Mouse (Mus musculus) CD4-positive, CD25-positive, alpha-beta regulatory T cell, adult 2 months (primary cell): Measurements from ENCODE around the gene Krtap12-1.
A peak's percentile ranks its signal among the peaks of the same experiment; 100 is the strongest.
"Not testable (repeated sequence)": the region's sequence is repeated elsewhere in the genome, so short reads cannot be mapped to it uniquely, and the experiment has no call there.

Experiments used
- DNase-seq: peaks from one replicate; pipeline ENCODE4 v3.0.0-alpha.2; 2012; ENCODE audit warnings: low read depth, low spot score

Gene Krtap12-1

DNA sequence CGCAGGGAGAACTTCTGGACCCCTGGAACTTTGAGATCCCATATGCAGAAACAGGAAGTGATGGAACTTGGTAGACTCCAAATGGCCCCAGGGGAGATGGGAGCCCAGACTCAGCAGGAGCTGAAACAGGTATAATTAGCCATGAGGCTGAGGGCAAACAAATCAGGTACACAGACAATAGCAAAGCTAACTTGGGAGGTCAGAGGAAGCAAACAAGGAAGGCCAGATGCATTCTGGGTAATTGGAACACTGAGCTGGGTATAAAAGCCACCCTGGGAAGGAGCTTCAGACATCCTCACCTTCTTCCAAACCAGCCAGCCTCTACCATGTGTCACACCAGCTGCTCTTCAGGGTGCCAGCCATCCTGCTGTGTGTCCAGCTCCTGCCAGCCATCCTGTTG is at the start of gene Krtap12-1:
TSS of gene Krtap12-1 (plus strand) at position 301 of the 400 bp plus-strand sequence.
- not testable (repeated sequence) for DNase-seq

DNA sequence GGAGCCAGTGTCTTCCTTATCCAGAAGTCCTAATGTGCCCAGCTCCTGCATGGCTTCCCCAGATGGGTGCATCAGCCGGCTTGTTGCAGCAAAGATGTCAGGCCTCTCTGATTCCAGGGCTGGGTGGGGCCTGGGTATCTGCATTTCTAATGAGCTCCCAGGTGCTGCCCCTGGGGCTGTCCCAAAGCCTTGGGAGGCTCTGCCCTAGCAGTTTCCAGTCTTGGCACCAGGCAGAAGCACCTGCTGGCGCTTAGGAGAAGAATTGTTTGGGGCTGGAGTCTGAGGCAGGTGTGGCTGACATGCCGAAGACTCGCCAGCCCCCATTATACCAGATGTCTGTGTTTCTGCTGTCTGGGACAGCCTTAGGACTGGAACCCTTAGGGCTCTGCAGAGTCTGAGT is 49.7 kb upstream of the Krtap12-1 start:
- no peak for DNase-seq

DNA sequence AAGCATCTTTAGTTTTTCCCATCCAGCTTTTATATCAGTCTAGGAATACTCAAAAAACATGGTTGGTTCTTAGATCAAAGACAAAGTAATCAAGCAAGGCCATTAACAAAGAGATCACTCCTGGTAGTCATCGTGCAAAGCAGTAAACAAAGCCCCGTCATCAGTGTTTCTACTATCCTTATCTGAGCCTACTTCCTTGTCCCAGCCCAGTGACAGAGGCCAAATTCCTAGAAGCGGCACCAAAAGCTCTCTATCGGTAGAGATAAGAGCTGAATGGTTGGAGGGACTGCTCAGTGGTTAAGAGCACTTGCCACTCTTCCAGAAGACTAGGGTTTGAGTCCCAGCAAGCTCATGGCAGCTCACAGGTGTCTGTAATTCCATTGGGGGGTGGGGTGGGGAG is 48.9 kb upstream of the Krtap12-1 start:
- no peak for DNase-seq

DNA sequence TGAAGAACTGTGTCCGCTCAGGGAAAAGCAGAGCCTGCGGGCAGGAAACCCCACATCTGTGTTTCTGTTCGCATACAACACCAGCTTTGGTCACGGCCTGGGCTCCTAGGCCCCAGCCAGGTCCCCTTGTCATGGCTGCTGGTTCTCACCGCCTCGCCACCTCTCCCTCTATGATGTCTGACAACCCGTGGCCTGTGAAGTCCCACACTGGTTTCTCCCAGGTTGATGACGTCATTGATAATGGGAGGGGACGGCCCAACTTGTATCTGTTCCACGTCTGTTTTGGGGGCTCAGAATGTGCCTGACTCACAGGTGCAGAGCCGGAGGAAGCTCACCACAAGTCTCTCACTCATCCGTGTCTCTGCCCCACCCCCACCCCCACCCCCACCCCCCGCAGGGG is 46.6 kb upstream of the Krtap12-1 start:
- peak; percentile 13 for DNase-seq

DNA sequence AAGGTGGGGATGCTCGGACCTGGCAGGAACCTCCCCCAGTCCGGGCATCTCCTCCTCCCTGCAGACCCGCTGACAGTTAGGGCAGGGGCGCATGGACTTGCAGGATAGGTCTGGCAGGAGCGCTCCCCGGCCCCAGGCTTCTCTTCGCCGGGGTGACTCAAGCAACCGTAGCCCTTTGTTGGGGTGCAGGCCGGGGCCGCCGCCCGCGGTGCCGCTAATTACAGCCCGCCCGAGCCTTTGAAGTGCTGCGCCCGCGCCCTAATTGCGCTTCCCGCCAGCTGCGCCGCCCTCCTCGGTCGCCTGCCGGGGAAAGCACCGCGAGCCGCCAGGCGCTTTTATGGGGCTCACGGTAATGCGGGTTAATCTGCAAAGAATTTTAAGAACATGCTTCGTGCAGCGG is 42.8 kb upstream of the Krtap12-1 start:
- DNase-seq, result peak; percentile 39

DNA sequence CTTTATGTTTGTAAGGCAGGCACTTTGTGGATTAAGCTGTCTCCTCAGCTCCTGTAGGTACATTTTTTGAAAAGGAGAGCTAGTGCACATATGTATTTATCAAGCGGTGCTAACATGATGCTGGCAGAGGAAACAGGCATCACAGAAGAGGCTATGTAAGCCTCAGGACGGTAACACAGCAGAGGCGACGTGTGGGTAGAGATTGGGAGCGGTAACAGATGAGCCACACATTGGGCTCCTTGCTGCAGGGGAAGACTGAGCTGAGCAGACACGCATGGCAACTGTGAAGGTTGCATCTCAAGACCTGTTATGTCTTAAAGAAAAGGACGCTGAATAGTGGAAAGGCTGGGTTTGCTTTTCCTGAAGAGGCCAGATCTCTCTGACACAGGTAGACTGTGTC is 37.4 kb upstream of the Krtap12-1 start:
- DNase-seq, result no peak

DNA sequence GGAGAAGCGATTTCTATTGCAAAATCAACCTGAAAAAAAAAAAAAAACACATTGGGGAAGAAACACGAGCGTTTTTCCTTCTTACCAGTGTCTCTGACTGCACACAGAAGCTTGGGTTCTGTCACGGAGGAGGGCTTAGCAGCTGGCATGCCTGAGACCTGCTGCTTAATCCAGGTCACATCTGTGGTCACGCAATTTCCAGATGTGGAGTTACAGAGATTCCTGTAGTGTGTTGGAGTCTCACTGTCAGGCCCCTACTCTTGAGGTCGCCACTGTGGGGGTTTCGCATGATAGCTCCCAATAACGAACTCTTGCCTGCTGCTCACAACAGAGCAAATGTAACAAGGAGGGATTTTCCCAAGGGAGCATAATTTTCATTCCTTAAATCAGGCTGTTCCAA is 36.2 kb upstream of the Krtap12-1 start:
- no peak for DNase-seq

DNA sequence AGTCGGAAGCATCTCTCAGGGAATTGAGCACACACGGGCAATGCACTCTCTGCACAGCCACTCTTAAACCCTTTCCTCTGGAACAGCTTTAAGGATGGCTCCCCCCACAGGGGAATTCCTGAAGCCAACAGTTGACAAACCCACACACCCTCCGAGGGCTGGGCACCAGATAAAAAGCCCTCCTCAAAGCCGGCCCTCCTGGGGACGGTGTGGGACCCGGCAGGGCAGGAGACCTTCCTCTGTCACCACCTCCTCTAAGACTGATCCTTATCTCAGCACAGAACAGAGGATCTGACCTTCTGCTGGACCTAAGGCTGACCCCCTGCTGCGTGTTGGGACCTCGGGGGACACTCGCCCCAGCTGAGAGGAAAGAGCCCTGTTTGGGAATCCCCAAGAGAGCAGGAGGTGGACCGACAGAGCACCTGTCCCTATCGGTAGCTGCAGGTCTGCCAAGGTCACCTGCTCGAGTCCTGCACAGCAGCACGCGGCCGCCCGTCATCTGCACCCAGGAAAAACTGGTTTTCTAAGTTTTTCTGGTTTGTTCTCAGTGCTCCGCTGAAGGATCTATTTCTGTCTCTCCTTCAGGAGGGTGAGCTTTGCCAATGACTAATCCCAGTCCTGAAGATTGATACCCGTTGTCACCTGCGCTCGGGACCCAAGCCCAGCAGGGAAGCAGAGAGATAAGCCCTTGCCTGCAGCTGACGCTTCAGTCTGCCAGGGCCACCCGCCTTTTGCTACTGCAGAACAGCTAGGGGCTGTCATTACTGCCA is 34.3 kb upstream of the Krtap12-1 start, which contains the start of gene Tspear:
TSS of gene Tspear (plus strand) at position 675 of the 770 bp plus-strand sequence.
- no peak for DNase-seq

DNA sequence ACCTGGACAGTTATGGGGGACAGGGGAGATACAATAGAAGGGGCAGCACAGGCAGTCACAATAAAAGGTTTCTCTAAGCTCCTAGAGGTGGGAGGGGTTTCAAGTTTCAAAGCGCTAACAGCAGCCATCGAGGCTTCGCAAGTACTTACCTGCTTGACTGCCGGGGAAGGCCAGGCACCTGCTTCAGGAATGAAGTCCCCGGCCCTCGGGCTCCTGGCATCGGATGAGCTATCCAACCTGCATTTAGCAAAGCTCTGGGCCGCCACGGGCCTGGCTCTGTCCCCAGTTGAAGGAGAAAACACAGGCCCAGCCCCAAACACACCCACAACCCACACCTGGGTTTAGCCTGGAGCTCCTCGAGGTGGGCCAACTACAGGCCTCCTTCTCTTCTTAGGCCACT is 33.4 kb upstream of the Krtap12-1 start:
- no peak for DNase-seq

DNA sequence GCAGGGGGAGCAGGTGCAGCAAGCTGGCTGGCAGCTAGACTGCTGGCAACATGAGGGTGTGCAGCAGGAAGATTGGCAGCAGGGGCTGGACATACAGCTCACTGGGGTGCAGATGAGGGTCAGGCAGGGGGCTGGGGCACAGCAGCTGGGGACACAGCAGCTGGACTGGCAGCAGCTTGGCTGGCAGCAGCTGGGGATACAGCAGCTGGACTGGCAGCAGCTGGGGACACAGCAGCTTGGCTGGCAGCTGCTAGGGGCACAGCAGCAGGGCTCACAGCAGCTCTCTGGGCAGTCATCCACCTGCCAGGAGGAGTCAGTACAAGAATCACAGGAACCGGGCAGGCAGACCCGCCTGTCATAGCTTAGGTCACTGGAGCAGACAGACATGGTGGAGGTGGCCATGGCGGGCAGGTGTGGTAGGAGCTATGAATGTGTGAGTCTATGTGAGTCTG is 30.0 kb upstream of the Krtap12-1 start, which contains the start of gene Gm19402:
TSS of gene Gm19402 (minus strand) at position 402 of the 452 bp plus-strand sequence.
- DNase-seq, result not testable (repeated sequence)

DNA sequence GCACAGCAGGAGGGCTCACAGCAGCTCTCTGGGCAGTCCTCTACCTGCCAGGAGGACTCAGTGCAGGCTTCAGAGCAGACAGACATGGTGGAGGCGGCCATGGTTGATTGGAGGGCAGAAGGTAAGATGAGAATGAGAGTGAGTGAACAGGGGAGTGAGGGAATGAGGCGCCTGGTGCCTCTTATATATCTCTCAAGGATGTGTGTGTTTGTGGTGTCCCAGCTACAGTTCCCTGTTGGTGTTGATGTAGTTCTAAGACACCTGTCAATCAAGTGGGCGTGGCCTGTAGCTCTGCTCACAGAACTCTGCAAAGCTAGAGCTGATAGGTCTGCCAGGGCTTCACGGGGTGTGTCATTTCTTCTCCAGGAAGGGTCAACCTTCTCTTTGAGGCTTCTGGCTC is 23.3 kb upstream of the Krtap12-1 start, which contains the start of gene Gm9508:
TSS of gene Gm9508 (minus strand) at position 101 of the 400 bp plus-strand sequence.
- DNase-seq, result no peak

DNA sequence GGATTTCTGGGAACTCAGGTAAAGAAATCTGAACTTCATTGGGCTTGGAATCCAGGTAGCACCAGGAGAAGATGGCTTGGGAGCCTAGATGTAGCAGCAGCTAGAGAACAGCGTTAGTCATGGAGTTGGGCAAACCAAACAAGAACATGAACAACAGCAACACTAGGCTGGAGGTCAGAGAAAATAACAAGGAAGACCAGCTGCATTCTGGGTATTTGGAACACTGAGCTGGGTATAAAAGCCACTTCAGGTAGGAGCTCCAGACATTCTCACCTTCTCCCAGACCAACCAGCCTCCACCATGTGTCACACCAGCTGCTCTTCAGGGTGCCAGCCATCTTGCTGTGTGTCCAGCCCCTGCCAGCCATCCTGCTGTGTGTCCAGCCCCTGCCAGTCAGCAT is 14.1 kb upstream of the Krtap12-1 start, which contains the start of gene Gm10272:
TSS of gene Gm10272 (plus strand) at position 301 of the 400 bp plus-strand sequence.
- no peak for DNase-seq

DNA sequence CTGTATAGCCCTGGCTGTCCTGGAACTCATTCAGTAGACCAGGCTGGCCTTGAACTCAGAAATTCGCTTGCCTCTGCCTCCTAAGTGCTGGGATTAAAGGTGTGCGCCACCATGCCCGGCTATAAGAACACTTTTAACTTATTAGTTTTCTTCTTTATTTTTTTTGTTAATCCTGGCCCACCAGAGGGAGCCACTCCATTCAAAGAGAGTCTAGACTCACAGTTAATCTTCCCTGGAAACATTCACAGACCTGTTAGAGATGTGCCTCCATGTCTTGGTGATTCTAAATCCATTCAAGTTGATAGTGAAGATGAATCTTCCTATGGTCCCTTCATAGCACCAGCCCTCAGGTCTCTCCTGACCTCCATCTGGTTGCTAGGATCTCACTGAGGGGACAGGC is 10.6 kb upstream of the Krtap12-1 start:
- no peak for DNase-seq

DNA sequence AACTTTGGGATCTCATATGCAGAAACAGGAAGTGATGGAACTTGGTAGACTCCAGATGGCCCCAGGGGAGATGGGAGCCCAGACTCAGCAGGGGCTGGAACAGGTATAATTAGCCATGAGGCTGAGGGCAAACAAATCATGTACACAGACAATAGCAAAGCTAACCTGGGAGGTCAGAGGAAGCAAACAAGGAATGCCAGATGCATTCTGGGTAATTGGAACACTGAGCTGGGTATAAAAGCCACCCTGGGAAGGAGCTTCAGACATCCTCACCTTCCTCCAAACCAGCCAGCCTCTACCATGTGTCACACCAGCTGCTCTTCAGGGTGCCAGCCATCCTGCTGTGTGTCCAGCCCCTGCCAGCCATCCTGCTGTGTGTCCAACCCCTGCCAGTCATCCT is 9.2 kb upstream of the Krtap12-1 start, which contains the start of gene Gm10024:
TSS of gene Gm10024 (plus strand) at position 301 of the 400 bp plus-strand sequence.
- not testable (repeated sequence) for DNase-seq

DNA sequence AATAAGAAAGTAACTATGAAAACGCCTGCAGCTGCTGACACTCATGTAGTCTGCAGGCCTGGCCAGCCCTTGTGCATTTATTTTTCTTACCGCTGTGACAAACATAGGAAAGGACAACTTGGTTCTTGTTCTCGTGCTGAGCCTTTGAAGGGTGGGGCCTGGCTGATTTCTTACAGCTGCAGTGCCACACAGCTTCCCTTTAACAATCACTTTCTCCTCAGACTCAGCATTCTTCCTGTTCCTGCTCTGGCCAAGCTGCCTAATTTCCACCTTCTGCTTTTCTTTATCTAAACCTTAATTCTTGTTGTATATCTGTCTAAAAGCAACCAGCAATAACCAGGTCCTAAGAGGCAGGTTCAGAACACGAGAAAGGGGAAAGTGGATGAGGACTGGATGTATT is 6.7 kb upstream of the Krtap12-1 start:
- no peak for DNase-seq

DNA sequence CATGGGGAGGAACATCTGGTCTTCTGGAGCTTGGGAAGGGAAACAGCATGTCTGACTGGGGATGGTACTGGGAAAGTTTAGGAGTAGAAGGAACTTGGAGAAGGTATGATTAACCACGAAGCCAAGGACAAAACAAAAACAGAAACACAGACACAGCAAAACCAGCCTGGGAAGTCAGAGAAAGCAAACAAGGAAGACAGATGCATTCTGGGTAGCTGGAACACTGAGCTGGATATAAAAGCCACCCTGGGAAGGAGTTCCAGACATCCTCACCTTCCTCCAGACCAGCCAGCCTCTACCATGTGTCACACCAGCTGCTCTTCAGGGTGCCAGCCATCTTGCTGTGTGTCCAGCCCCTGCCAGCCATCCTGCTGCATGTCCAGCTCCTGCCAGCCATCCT is 4.9 kb upstream of the Krtap12-1 start, which contains the start of gene Gm10142:
TSS of gene Gm10142 (plus strand) at position 301 of the 400 bp plus-strand sequence.
- DNase-seq, result no peak

DNA sequence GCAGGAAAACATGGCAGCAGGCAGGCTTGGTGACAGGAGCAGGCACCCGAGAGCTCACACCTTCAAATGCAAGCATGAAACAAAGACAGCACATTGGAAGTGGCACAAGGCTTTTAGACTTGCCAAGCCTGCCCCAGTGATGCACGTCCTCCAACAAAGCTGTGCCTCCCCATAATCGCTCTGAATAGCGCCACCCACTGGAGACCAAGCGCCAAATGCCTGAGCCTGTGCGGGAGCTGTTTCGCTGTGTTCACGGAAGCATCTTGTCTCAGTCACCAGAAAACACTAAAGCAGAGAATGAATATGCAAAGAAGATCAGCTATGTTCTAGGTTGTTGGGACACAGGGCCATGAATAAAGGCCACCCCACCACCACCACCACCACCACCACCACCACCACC is 4.5 kb downstream of the Krtap12-1 start:
- peak; percentile 3 for DNase-seq

DNA sequence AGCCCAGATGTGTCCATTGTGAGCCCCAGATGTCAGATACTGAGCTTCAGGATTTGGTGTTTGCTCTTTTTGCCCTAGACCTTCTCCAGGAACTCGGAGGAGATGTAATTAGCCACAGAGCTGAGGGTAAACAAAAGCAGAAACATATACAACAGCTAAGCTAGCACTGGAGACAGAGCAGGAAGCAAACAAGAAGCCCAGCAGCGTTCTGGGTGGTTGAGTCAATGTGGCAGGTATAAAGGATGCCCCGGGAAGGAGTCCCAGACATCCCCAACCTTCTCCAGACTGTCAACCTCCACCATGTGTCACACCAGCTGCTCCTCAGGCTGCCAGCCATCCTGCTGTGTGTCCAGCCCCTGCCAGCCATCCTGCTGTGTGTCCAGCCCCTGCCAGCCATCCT is 5.8 kb downstream of the Krtap12-1 start, which contains the start of gene Gm10100:
TSS of gene Gm10100 (plus strand) at position 301 of the 400 bp plus-strand sequence.
- no peak for DNase-seq

DNA sequence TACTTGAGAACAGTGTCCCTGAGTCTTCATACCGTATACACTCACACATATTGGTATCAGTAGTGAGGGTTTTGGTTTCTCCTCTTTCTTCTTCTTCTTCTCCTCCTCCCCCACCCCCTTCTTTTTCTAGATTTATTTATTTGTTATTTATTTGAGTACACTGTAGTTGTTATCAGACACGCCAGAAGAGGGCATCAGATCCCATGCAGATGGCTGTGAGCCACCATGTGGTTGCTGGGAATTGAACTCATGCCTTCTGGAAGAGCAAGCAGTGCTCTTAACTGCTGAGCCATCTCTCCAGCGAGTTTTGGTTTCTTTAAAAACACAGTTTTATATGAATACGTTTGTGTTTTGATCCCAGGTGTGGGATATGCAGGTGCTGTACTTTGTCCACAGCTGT is 7.9 kb downstream of the Krtap12-1 start:
- no peak for DNase-seq

DNA sequence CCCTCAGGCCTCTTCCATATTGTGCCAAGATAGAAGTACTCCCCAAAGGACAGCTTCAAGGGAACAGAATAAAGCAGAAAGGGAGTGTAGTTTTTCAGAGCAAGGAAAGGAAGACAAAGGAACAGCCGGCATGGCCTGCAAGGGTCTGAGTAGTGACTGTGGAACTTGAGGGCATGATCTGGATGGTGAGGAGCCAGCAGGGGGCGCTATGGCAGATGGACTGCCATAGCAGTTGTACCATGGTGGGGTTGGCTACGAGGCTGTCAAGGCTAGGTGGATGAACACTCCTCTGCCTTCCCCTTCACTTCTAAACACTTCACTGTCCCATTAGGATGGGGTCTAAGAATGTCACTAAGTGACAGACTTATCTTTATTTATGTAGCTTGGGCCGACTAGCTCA is 8.8 kb downstream of the Krtap12-1 start:
- DNase-seq, result peak; percentile 35

DNA sequence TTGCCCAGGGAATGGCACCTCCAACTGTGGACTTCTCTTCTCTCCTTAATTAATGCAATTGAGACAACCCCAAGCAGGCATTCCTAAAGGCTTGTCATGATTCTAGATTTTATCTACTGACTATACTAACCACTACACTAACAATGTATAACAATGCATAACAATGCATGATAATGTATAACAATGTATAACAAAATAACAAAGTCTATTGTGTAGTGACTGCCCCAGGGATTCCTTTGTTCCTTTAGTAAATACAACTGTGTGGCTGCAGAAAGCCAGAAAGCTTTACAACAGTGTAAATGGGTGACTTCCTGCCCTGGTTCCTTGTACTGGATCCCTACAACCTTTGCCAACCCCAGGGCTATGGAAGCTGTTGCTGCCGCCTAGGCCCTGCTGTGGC is 15.5 kb downstream of the Krtap12-1 start:
- no peak for DNase-seq

DNA sequence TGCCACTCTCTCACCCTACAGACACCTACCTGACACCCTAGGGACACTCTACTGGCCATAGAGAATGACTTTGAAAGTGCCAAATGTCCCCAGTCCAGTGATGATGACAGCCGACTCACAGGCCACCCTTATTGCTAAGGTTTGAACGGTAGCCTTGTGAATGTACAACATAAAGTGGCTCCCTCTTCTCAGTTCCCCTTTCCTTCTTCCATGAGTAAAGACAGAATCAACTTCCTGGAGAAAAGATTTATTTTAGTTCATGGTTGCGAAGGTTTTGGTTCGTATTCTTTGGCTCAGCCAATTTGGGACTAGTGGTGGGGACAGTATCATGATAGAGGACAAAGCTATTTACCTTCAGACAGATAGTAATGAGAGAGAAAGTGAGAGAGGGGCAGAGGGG is 18.5 kb downstream of the Krtap12-1 start:
- no peak for DNase-seq
